Mouse (Mus musculus): ENCODE measurements around the gene Gm6882. TPM values are rescaled to one million over a fixed set of nuclear protein-coding genes. Genes with fewer than 3 reads are reported as not detected.
"Not testable (repeated sequence)": the region's sequence is repeated elsewhere in the genome, so short reads cannot be mapped to it uniquely, and the experiment has no call there.

Gm6882 gene
- total RNA-seq (2021) = not detected
- long read RNA-seq, experiment 1 = 0 reads
- long read RNA-seq, experiment 2 = 0 reads

GRCm38 (mm10) chr7:21432645-21433044 lies at the start of gene Gm6882:
Gene Gm6882, minus strand, starts transcription at chr7:21432745.
- not testable (repeated sequence) for DNase-seq (ENCODE audit: low spot score in 2 of 2)

Other genes with a start within 250 kb of the Gm6882 start
- gene Gm5157, start 242.3 kb downstream of the Gm6882 start, total RNA-seq (2021) = not detected
- gene Vmn1r124, start 172.1 kb downstream of the Gm6882 start, total RNA-seq (2021) = not detected
- not detected for gene Vmn1r125, start 160.6 kb downstream of the Gm6882 start, total RNA-seq (2021)
- gene Vmn1r126, start 131.3 kb downstream of the Gm6882 start, total RNA-seq (2021) = not detected
- gene Vmn1r127, start 112.9 kb downstream of the Gm6882 start, total RNA-seq (2021) = not detected
- not detected for gene Vmn1r128, start 83.4 kb downstream of the Gm6882 start, total RNA-seq (2021)
- not detected for gene Vmn1r129, start 71.5 kb downstream of the Gm6882 start, total RNA-seq (2021)
- gene Vmn1r130, start 79.0 kb upstream of the Gm6882 start, total RNA-seq (2021) = not detected
- gene Vmn1r131, start 113.3 kb upstream of the Gm6882 start, total RNA-seq (2021) = not detected
- not detected for gene Vmn1r132, start 181.3 kb upstream of the Gm6882 start, total RNA-seq (2021)

All from adrenal gland, adult 18-20 months (tissue).